Mouse (Mus musculus): ENCODE measurements around the gene Polr3g. TPM values are rescaled to one million over a fixed set of nuclear protein-coding genes. Genes with fewer than 3 reads are reported as not detected.
A peak's percentile ranks its signal among the peaks of the same experiment; 100 is the strongest.

Polr3g gene
- total and polyA plus RNA-seq, 3 experiments, result 2.0 to 46.2 (median 32.7) TPM

DNA sequence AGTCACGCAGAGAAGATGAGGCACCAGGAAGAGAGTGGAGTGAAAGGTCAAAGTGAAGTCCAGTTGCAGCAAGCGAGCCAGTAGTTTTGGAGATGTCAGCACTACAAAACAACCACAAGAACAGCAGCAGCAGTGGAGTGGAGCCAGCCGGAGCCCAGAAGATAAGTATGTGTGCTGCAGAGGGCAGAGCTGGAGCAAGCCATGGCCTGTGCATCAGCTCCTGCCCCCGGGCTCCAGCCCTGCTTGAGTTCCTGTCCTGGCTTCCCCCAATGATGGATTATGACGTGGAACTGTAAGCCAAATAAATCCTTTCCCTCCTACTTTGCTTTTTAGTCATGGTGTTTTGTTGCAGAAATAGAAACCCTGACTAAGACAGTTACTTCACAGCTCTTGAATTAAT, 26.6 kb downstream of the Polr3g start:
- no peaks in the 10 kb centered on the region for H3K9me3 ChIP-seq (replicated peaks)
- no peak for ATAC-seq (ENCODE audit: extremely low read depth, insufficient number of reproducible peaks, low FRiP score, poor library complexity, severe bottlenecking)
- TF ChIP-seq POLR2AphosphoS5 (IDR thresholded peaks at IDR 0.05; ENCODE audit: insufficient replicate concordance, low read depth, low read length), result no peak
- TF ChIP-seq TAL1 (conservative IDR thresholded peaks at IDR 0.05; ENCODE audit: low read depth, low read length), result no peak
- no peak for TF ChIP-seq CTCF (IDR thresholded peaks at IDR 0.05; ENCODE audit: low read depth, low read length)
- TF ChIP-seq GATA1 (IDR thresholded peaks at IDR 0.05; ENCODE audit: borderline replicate concordance, low read length), result no peak
- TF ChIP-seq GATA2 (IDR thresholded peaks at IDR 0.05; ENCODE audit: borderline replicate concordance, low read depth, low read length), result no peak
- DNase-seq (ENCODE audit: low spot score), result no peak
- H3K27me3 ChIP-seq (ENCODE audit: insufficient read depth, low read length), result no peaks in the 10 kb centered on the region
- H3K4me3 ChIP-seq (ENCODE audit: low read depth, low read length), result no peak overlapping the region
- H3K4me1 ChIP-seq (ENCODE audit: insufficient read depth, low read depth, low read length), result peaks cover 6% of the 10 kb centered on the region; the same call in 1 of the 2 replicates
- peaks cover 83% of the 10 kb centered on the region for H3K36me3 ChIP-seq (replicated peaks)

DNA sequence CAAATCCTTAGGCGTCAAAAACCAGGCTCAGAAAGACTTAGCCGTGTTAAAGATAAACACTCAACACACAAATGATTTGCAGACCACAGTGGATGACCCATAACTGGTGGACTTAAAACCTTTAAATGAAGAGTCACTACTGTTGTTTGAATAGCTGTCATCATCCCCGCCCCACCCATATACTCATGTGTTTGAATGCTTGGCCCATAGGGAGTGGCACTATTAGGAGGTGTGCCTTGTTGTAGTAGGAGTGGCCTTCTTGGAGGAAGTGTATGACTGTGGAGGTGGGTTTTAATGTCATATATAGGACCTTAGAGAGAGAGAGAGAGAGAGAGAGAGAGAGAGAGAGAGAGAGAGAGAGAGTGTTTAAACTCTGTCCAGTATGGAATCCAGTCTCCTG, 27.7 kb downstream of the Polr3g start:
- H3K4me3 ChIP-seq (ENCODE audit: low read depth, low read length), result no peak overlapping the region
- peaks cover 5% of the 10 kb centered on the region; the same call in 1 of the 2 replicates for H3K4me1 ChIP-seq (ENCODE audit: insufficient read depth, low read depth, low read length)
- H3K36me3 ChIP-seq (replicated peaks), result peaks cover 85% of the 10 kb centered on the region
- DNase-seq (ENCODE audit: low spot score) (no peak), ATAC-seq (ENCODE audit: extremely low read depth, insufficient number of reproducible peaks, low FRiP score, poor library complexity, severe bottlenecking) (peak; percentile 22; the same call in 1 of the 2 replicates)
- TF ChIP-seq TAL1 (conservative IDR thresholded peaks at IDR 0.05; ENCODE audit: low read depth, low read length), result no peak
- TF ChIP-seq POLR2AphosphoS5 (IDR thresholded peaks at IDR 0.05; ENCODE audit: insufficient replicate concordance, low read depth, low read length), result no peak
- TF ChIP-seq GATA2 (IDR thresholded peaks at IDR 0.05; ENCODE audit: borderline replicate concordance, low read depth, low read length), result no peak
- TF ChIP-seq GATA1 (IDR thresholded peaks at IDR 0.05; ENCODE audit: borderline replicate concordance, low read length), result no peak
- no peak for TF ChIP-seq CTCF (IDR thresholded peaks at IDR 0.05; ENCODE audit: low read depth, low read length)
- H3K9me3 ChIP-seq (replicated peaks), result no peaks in the 10 kb centered on the region
- H3K27me3 ChIP-seq (ENCODE audit: insufficient read depth, low read length), result no peaks in the 10 kb centered on the region

DNA sequence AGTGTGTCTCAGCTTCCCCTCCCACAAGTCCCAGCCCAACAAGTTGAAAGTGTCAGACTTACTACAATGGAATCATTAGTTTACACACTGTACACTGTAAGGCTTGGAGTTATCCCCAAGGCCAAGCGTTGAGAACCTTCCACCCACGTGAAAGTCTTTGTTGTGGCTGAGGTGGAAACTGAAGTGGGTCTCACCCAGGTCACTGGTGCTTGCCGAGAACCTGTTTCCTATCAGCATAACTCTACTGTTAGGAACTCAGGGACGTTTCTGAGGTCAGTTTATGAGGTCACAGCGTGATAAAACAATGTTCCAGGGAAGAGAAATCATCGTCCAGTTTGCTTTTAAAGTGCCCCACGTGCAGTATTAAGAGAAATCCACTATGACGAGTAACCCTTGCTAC, 35.5 kb downstream of the Polr3g start:
- no peaks in the 10 kb centered on the region for H3K27me3 ChIP-seq (ENCODE audit: insufficient read depth, low read length)
- TF ChIP-seq TAL1 (conservative IDR thresholded peaks at IDR 0.05; ENCODE audit: low read depth, low read length) (no peak), GATA1 (IDR thresholded peaks at IDR 0.05; ENCODE audit: borderline replicate concordance, low read length) (no peak), GATA2 (IDR thresholded peaks at IDR 0.05; ENCODE audit: borderline replicate concordance, low read depth, low read length) (no peak), POLR2AphosphoS5 (IDR thresholded peaks at IDR 0.05; ENCODE audit: insufficient replicate concordance, low read depth, low read length) (no peak), CTCF (IDR thresholded peaks at IDR 0.05; ENCODE audit: low read depth, low read length) (no peak)
- no peak overlapping the region for H3K4me3 ChIP-seq (ENCODE audit: low read depth, low read length)
- peaks cover 2% of the 10 kb centered on the region; the same call in 1 of the 2 replicates for H3K4me1 ChIP-seq (ENCODE audit: insufficient read depth, low read depth, low read length)
- DNase-seq (ENCODE audit: low spot score), result no peak
- no peak for ATAC-seq (ENCODE audit: extremely low read depth, insufficient number of reproducible peaks, low FRiP score, poor library complexity, severe bottlenecking)
- no peaks in the 10 kb centered on the region for H3K9me3 ChIP-seq (replicated peaks)
- peaks cover 73% of the 10 kb centered on the region for H3K36me3 ChIP-seq (replicated peaks)

DNA sequence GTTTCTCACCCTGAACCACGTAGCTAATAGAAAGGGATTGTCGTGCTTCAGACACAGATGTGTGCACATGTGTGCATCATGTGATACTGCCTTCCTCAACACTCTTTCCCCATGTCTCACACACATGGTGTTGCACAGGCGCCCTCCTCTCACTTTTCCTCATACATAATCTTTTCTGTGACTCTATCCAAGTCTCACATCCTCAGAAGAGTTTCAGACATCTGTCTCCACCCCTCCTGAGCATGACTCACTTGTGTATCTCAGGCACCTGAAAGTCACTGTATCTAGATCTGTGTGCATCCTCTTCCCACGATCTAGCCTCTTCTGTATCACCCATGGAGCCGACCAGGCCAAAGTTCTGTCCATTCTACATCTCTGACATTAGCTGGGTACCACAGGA, 43.1 kb downstream of the Polr3g start:
- peaks cover 64% of the 10 kb centered on the region for H3K36me3 ChIP-seq (replicated peaks)
- no peaks in the 10 kb centered on the region for H3K27me3 ChIP-seq (ENCODE audit: insufficient read depth, low read length)
- peaks cover 21% of the 10 kb centered on the region for H3K4me1 ChIP-seq (ENCODE audit: insufficient read depth, low read depth, low read length)
- no peak overlapping the region for H3K4me3 ChIP-seq (ENCODE audit: low read depth, low read length)
- H3K9me3 ChIP-seq (replicated peaks), result no peaks in the 10 kb centered on the region
- DNase-seq (ENCODE audit: low spot score) (no peak), ATAC-seq (ENCODE audit: extremely low read depth, insufficient number of reproducible peaks, low FRiP score, poor library complexity, severe bottlenecking) (no peak)
- no peak for TF ChIP-seq GATA2 (IDR thresholded peaks at IDR 0.05; ENCODE audit: borderline replicate concordance, low read depth, low read length)
- no peak for TF ChIP-seq POLR2AphosphoS5 (IDR thresholded peaks at IDR 0.05; ENCODE audit: insufficient replicate concordance, low read depth, low read length)
- no peak for TF ChIP-seq TAL1 (conservative IDR thresholded peaks at IDR 0.05; ENCODE audit: low read depth, low read length)
- no peak for TF ChIP-seq CTCF (IDR thresholded peaks at IDR 0.05; ENCODE audit: low read depth, low read length)
- no peak for TF ChIP-seq GATA1 (IDR thresholded peaks at IDR 0.05; ENCODE audit: borderline replicate concordance, low read length)

DNA sequence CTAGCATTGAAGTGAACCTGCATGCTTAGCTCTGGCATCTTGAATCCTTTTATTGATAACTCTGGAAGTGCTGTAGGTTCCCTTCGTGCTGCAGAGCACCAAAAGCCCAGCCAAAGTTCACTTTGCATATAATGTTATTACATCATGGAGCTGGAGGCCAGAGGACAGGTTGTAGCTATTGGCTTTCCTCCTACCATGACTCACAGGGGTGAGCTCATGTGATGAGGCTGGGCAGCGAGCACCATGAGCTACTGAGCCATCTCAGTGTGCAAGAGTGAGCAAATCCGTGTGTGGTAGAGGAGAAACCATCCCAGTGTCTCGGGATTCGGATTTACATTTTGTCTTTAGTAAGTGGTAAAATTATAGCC, 46.5 kb downstream of the Polr3g start:
- no peak for ATAC-seq (ENCODE audit: extremely low read depth, insufficient number of reproducible peaks, low FRiP score, poor library complexity, severe bottlenecking)
- Histone ChIP-seq H3K27me3 (ENCODE audit: insufficient read depth, low read length) (no peaks in the 10 kb centered on the region), H3K4me1 (ENCODE audit: insufficient read depth, low read depth, low read length) (peaks cover 41% of the 10 kb centered on the region), H3K36me3 (replicated peaks) (peaks cover 61% of the 10 kb centered on the region), H3K9me3 (replicated peaks) (no peaks in the 10 kb centered on the region), H3K4me3 (ENCODE audit: low read depth, low read length) (no peak overlapping the region)
- no peak for DNase-seq (ENCODE audit: low spot score)
- TF ChIP-seq GATA2 (IDR thresholded peaks at IDR 0.05; ENCODE audit: borderline replicate concordance, low read depth, low read length), result no peak
- TF ChIP-seq GATA1 (IDR thresholded peaks at IDR 0.05; ENCODE audit: borderline replicate concordance, low read length), result no peak
- TF ChIP-seq POLR2AphosphoS5 (IDR thresholded peaks at IDR 0.05; ENCODE audit: insufficient replicate concordance, low read depth, low read length), result no peak
- no peak for TF ChIP-seq TAL1 (conservative IDR thresholded peaks at IDR 0.05; ENCODE audit: low read depth, low read length)
- TF ChIP-seq CTCF (IDR thresholded peaks at IDR 0.05; ENCODE audit: low read depth, low read length), result no peak

DNA sequence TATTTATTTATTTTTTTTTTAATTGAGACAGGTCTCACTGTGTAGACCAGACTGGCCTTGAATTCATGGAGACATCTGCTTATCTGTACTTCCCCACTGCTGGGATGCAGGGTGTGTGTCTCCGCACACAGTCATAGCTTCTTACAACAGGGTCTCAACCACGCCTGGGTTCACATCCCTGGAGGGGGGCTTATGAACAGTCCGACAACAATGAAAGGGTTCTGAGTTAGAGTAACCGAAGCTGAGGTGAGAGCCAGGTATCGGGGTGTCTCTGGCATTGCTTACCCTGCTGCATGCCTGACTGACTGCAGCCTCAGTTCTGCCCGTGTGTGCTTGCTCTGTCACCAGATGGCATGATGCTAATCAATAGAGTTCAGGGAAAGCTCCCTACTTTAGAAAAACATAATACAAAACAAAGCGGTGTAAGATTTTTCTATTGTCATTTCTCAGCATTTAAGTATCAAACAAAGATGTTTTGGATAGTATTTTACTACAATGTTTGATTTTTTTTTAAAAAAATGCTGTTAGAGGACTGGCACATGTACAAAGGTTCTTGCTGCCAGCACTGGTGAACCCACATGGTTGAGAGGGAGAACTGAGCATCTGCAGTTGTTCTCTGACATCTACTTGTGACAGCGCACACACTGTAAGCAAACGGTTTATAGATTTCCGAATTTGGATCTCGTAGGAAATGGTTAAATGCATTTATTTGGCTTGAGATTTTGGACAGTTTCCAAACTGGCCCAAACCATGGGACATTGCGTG, 47.1 kb downstream of the Polr3g start:
- ATAC-seq (ENCODE audit: extremely low read depth, insufficient number of reproducible peaks, low FRiP score, poor library complexity, severe bottlenecking), result peak; percentile 85
- peak; percentile 64 for DNase-seq (ENCODE audit: low spot score)
- H3K4me1 ChIP-seq (ENCODE audit: insufficient read depth, low read depth, low read length), result peaks cover 45% of the 10 kb centered on the region

More for the DNA sequence above, 47.1 kb downstream of the Polr3g start:
- no peak for TF ChIP-seq GATA2 (IDR thresholded peaks at IDR 0.05; ENCODE audit: borderline replicate concordance, low read depth, low read length)
- peak; percentile 37; the same call in 1 of the 2 replicates for TF ChIP-seq TAL1 (conservative IDR thresholded peaks at IDR 0.05; ENCODE audit: low read depth, low read length)
- TF ChIP-seq CTCF (IDR thresholded peaks at IDR 0.05; ENCODE audit: low read depth, low read length), result no peak
- TF ChIP-seq GATA1 (IDR thresholded peaks at IDR 0.05; ENCODE audit: borderline replicate concordance, low read length), result no peak
- no peak for TF ChIP-seq POLR2AphosphoS5 (IDR thresholded peaks at IDR 0.05; ENCODE audit: insufficient replicate concordance, low read depth, low read length)
- Histone ChIP-seq H3K36me3 (replicated peaks) (peaks cover 55% of the 10 kb centered on the region), H3K27me3 (ENCODE audit: insufficient read depth, low read length) (no peaks in the 10 kb centered on the region), H3K4me3 (ENCODE audit: low read depth, low read length) (peak overlapping the region; percentile 39; the same call in 1 of the 2 replicates), H3K9me3 (replicated peaks) (no peaks in the 10 kb centered on the region)
